Mouse (Mus musculus) lung, embryonic 16.5 days (tissue): ENCODE results near the gene Atp8a2. TPM values are rescaled to one million over a fixed set of nuclear protein-coding genes. Genes with fewer than 3 reads are reported as not detected.

Experiments used
- ATAC-seq: fragments of 200-750 bp; cut with Nextera tagmentation; 2 replicates; pipeline ENCODE4 v1.8.0; 2017; ENCODE audit warnings: low read depth, mild to moderate bottlenecking, moderate library complexity
- H3K27ac ChIP-seq: fragments of 300-500 bp; sonication (generic); 2 replicates; pipeline ENCODE4 v1.5.1; 2014; ENCODE audit warnings: mild to moderate bottlenecking, control low read depth, low read length
- H3K27me3 ChIP-seq: fragments of 300-500 bp; sonication (generic); 2 replicates; pipeline ENCODE4 v1.6.1; 2014; ENCODE audit warnings: low read depth, low read length, mixed read lengths; ENCODE audit not compliant: control insufficient read depth, insufficient read depth
- H3K36me3 ChIP-seq: fragments of 300-500 bp; sonication (generic); 2 replicates; pipeline ENCODE4 v1.6.1; 2014; ENCODE audit warnings: low read length; ENCODE audit not compliant: control insufficient read depth, insufficient read depth
- H3K4me1 ChIP-seq: fragments of 300-500 bp; sonication (generic); replicated peaks from 2 replicates; pipeline ENCODE4 v1.6.1; 2014; ENCODE audit warnings: low read length, mixed read lengths; ENCODE audit not compliant: control insufficient read depth, insufficient read depth
- H3K4me2 ChIP-seq: fragments of 300-500 bp; sonication (generic); 2 replicates; pipeline ENCODE4 v1.6.1; 2014; ENCODE audit warnings: low read depth, low read length, control low read depth
- H3K4me3 ChIP-seq: fragments of 300-500 bp; sonication (generic); 2 replicates; pipeline ENCODE4 v1.5.1; 2014; ENCODE audit warnings: mild to moderate bottlenecking, low read length, control low read depth
- H3K9ac ChIP-seq: fragments of 300-500 bp; sonication (generic); 2 replicates; pipeline ENCODE4 v1.6.1; 2014; ENCODE audit warnings: low read length, control low read depth
- H3K9me3 ChIP-seq: fragments of 300-500 bp; sonication (generic); 2 replicates; pipeline ENCODE4 v1.6.1; 2016; ENCODE audit warnings: low read length; ENCODE audit not compliant: control insufficient read depth
- WGBS: fragments of 180-500 bp; shearing (Covaris S2); extraction: QIAGEN DNeasy Blood & Tissue Kit; methylation state at CpG from one replicate; pipeline ENCODE4 v1.1.7; 2014; 5-methylcytosine and 5-hydroxymethylcytosine counted together
- polyA plus RNA-seq: library from polyadenylated mRNA; unstranded; fragments of >200 nt; fragmentation: Nextera tagmentation; extraction: Ambion mirVana; gene quantifications from 2 replicates; pipeline ENCODE4 v1.2.1, GENCODE M21; 2015

The Atp8a2 gene
- polyA plus RNA-seq, 1 experiment from 2014 or later, result 0.88 TPM

DNA sequence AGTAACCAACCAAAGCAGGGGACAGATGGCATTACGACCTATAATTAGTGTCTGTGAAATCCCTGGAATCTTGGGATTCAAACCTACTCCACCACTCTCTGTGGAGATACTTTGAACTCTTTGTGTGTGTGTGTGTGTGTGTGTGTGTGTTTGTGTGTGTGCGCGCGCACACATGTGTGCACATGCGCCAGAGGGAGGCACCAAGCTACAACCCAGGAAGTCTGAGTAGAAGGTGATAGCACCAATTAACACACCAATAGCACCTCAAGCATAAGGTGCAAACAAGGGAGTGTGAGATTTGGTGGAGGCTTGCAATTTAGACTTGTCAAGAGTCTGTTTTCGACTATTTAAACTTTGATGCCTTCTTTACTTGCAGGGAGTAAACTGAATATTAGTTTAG is 308.9 kb downstream of the Atp8a2 start:
- Histone ChIP-seq H3K9me3 (no peaks in the 10 kb centered on the region), H3K9ac (no peak overlapping the region), H3K4me3 (no peak overlapping the region), H3K4me1 (peaks cover 29% of the 10 kb centered on the region), H3K4me2 (no peak overlapping the region), H3K27ac (peak overlapping the region; percentile 59), H3K36me3 (no peaks in the 10 kb centered on the region), H3K27me3 (no peaks in the 10 kb centered on the region; the same call in 1 of the 2 replicates)
- WGBS, result 75% methylated on average over 6 of the region's 6 CpGs
- peak; percentile 27 for ATAC-seq

DNA sequence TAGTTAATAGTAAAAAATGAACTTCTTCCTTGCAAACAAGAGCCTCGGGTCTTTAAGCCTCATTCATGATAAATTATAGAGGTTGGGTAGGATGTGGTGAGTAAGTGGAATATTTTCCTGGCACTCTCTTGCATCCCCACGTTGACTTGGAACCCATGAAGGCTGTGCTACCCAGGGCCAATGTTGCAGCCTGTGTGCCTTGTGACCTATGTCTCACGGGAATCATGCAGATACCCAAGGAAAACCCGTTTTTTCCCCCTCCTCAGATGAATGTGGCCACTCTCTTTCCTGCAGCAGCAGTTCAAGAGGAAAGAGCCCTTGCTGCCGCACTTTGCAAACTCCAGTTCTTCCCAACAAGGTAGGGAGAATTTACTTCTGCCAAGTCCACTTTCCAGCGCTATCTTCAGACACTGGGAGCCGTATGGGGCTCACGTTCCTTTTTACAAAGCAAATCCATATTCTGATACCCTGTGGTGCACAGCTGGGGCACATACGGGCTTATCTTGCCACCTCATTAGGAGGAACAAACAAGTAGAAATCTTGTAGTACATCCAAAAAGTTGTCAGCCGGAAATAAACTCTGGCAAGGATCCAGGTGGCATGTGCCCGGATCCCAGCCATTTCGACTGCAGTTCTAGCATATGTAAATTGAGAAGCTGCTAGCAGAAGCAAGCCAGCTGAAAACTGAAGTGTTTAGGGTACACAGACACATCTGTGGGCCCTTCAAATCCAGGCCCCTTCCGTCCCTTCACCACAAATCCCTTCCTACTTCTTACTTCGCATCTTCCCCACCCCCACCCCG is 309.7 kb downstream of the Atp8a2 start:
- Histone ChIP-seq H3K36me3 (no peaks in the 10 kb centered on the region), H3K4me3 (no peak overlapping the region), H3K4me2 (peak overlapping the region; percentile 18; the same call in 1 of the 2 replicates), H3K27me3 (no peaks in the 10 kb centered on the region; the same call in 1 of the 2 replicates), H3K27ac (peak overlapping the region; percentile 33), H3K9me3 (no peaks in the 10 kb centered on the region), H3K4me1 (peaks cover 29% of the 10 kb centered on the region), H3K9ac (no peak overlapping the region)
- peak; percentile 94 for ATAC-seq
- WGBS, result 10% methylated on average over 15 of the region's 15 CpGs

GRCm38 (mm10) chr14:59883517-59884069 is 313.4 kb downstream of the Atp8a2 start:
- H3K9me3 ChIP-seq, result no peaks in the 10 kb centered on the region
- H3K4me1 ChIP-seq, result peaks cover 20% of the 10 kb centered on the region
- WGBS, result 86% methylated on average over 10 of the region's 10 CpGs
- no peak overlapping the region for H3K4me3 ChIP-seq
- H3K4me2 ChIP-seq, result no peak overlapping the region
- H3K36me3 ChIP-seq, result no peaks in the 10 kb centered on the region
- no peaks in the 10 kb centered on the region; the same call in 1 of the 2 replicates for H3K27me3 ChIP-seq
- ATAC-seq, result no peak
- H3K27ac ChIP-seq, result no peak overlapping the region
- H3K9ac ChIP-seq, result no peak overlapping the region

- ATAC-seq, result peak; percentile 91
- H3K9me3 ChIP-seq, result peaks cover 3% of the 10 kb centered on the region; the same call in 1 of the 2 replicates
- H3K27ac ChIP-seq, result no peak overlapping the region
- peaks cover 6% of the 10 kb centered on the region; the same call in 1 of the 2 replicates for H3K4me1 ChIP-seq
- H3K27me3 ChIP-seq, result no peaks in the 10 kb centered on the region; the same call in 1 of the 2 replicates
- H3K36me3 ChIP-seq, result no peaks in the 10 kb centered on the region
- 58% methylated on average over 3 of the region's 3 CpGs for WGBS
- no peak overlapping the region for H3K4me2 ChIP-seq
- H3K4me3 ChIP-seq, result no peak overlapping the region
- H3K9ac ChIP-seq, result no peak overlapping the region
These were observed 316.1 kb downstream of the Atp8a2 start for GRCm38 (mm10) chr14:59880829-59881228.

DNA sequence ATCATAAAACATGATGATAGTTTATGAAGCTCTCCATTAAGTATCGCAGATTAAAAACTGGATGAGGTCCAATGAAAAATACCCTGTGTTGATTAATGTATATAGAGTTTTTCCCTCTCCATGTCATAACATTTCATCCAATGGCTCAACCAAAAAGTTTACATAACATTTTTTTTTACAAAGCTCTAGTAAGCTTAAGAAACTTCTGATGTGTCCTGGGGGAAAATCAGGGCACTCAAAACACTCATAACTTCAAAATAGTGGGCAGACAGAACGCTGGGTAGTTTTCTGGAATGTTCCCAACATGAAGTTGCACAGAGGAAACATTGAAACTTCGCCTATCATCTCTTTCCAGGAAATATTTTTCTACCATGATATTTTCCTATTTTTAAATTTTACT is 318.7 kb downstream of the Atp8a2 start:
- Histone ChIP-seq H3K4me3 (no peak overlapping the region), H3K27me3 (no peaks in the 10 kb centered on the region), H3K4me2 (no peak overlapping the region), H3K27ac (no peak overlapping the region), H3K36me3 (no peaks in the 10 kb centered on the region), H3K9ac (no peak overlapping the region), H3K9me3 (peaks cover 3% of the 10 kb centered on the region; the same call in 1 of the 2 replicates), H3K4me1 (peaks cover 6% of the 10 kb centered on the region; the same call in 1 of the 2 replicates)
- peak; percentile 53 for ATAC-seq
- 47% methylated on average over 3 of the region's 3 CpGs for WGBS

DNA sequence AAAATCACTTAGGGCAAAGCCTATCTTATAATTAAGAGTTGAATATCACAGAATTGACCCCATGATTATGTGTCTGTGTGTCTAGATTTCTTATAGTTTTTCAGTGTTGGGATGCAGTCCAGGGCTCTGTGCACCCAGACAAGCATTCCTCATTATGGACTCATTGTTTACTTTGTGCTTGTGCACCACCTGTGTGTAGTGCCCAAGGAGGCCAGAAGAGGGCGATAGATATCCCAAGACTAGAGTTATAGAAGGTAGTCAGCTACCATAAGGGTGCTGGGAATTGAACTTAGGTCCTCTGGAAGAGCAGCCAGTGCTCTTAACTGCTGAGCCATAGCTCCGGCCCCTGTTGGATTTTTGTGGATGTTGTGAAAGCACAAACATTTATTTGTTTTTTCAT is 320.5 kb downstream of the Atp8a2 start:
- H3K9ac ChIP-seq, result no peak overlapping the region
- peaks cover 6% of the 10 kb centered on the region; the same call in 1 of the 2 replicates for H3K4me1 ChIP-seq

DNA sequence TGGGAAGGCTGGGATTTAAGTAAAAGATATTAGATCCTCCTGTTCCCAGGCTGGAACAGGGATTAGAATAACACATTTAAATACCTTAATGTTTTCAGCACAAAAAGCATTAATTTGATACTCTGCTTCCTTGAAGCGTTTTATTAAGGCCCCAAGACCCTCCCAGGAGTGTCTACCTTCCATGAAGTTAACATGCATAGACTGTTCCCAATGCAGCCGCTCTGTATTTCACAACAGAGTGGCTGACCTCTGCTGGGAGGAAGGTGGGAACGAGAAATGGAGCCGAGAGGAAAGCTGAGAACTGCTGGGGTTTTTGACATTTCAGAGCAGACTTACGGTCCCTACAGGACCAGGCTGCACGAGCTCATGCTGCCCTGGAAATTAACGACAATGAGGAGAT is 328.6 kb downstream of the Atp8a2 start:
- H3K27me3 ChIP-seq, result no peaks in the 10 kb centered on the region; the same call in 1 of the 2 replicates
- H3K9ac ChIP-seq, result no peak overlapping the region
- no peaks in the 10 kb centered on the region for H3K4me1 ChIP-seq
- no peak overlapping the region for H3K4me2 ChIP-seq
- H3K9me3 ChIP-seq, result no peaks in the 10 kb centered on the region
- H3K4me3 ChIP-seq, result no peak overlapping the region
- no peak for ATAC-seq
- no peak overlapping the region for H3K27ac ChIP-seq
- no peaks in the 10 kb centered on the region for H3K36me3 ChIP-seq
- 65% methylated on average over 7 of the region's 7 CpGs for WGBS

More for the DNA sequence above, 320.5 kb downstream of the Atp8a2 start:
- no peak overlapping the region for H3K4me3 ChIP-seq
- no peaks in the 10 kb centered on the region for H3K36me3 ChIP-seq
- H3K4me2 ChIP-seq, result no peak overlapping the region
- peaks cover 3% of the 10 kb centered on the region; the same call in 1 of the 2 replicates for H3K9me3 ChIP-seq
- H3K27ac ChIP-seq, result no peak overlapping the region
- H3K27me3 ChIP-seq, result no peaks in the 10 kb centered on the region
- no peak for ATAC-seq
- WGBS, result 76% methylated on average over 2 of the region's 2 CpGs

GRCm38 (mm10) chr14:59867749-59868148 is 329.2 kb downstream of the Atp8a2 start:
- no peaks in the 10 kb centered on the region for H3K9me3 ChIP-seq
- H3K27ac ChIP-seq, result no peak overlapping the region
- no peak for ATAC-seq
- H3K4me2 ChIP-seq, result no peak overlapping the region
- no peaks in the 10 kb centered on the region for H3K36me3 ChIP-seq
- H3K27me3 ChIP-seq, result no peaks in the 10 kb centered on the region; the same call in 1 of the 2 replicates
- H3K4me3 ChIP-seq, result no peak overlapping the region
- no peaks in the 10 kb centered on the region for H3K4me1 ChIP-seq
- no peak overlapping the region for H3K9ac ChIP-seq
- WGBS, result 57% methylated on average over 7 of the region's 7 CpGs

- ATAC-seq, result no peak
- H3K4me2 ChIP-seq, result no peak overlapping the region
- H3K9me3 ChIP-seq, result no peaks in the 10 kb centered on the region
- H3K4me1 ChIP-seq, result no peaks in the 10 kb centered on the region
- no peaks in the 10 kb centered on the region for H3K36me3 ChIP-seq
- H3K27ac ChIP-seq, result no peak overlapping the region
- no peak overlapping the region for H3K9ac ChIP-seq
- no peak overlapping the region for H3K4me3 ChIP-seq
- no peaks in the 10 kb centered on the region; the same call in 1 of the 2 replicates for H3K27me3 ChIP-seq
- WGBS, result 20% methylated on average over 5 of the region's 5 CpGs
These were observed 331.0 kb downstream of the Atp8a2 start for GRCm38 (mm10) chr14:59866001-59866400.
